Mouse (Mus musculus) CH12.LX (cell line): ENCODE measurements at regions not wholly inside any gene's neighbourhood (a gene's known extent, or its start where the extent isn't known, plus 50 kb on each side); places are given as distances from the start of the nearest gene placed in this dataset.

Experiments used
- DNase-seq: peaks from one replicate; pipeline ENCODE4 v3.0.0-alpha.2; 2013; ENCODE audit errors: extremely low read depth
- H3K27ac ChIP-seq: 2 replicates; pipeline ENCODE4 v1.5.1; 2012; ENCODE audit warnings: low read depth, mild to moderate bottlenecking, control low read depth, moderate library complexity; ENCODE audit not compliant: insufficient read depth
- H3K27me3 ChIP-seq: replicated peaks from 2 replicates; pipeline ENCODE3; 2012; ENCODE audit warnings: inconsistent platforms
- H3K36me3 ChIP-seq, 2 experiments: replicated peaks in 1 of 2; 2 replicates each; pipeline versions ENCODE3 to v1.6.1; 2012; ENCODE audit warnings: inconsistent platforms in 1 of 2, low read length in 1 of 2, mild to moderate bottlenecking in 1 of 2, mixed read lengths in 1 of 2, moderate library complexity in 1 of 2; ENCODE audit not compliant: control insufficient read depth in 1 of 2, insufficient read depth in 1 of 2
- H3K4me1 ChIP-seq, 2 experiments: 2 replicates each; pipeline ENCODE4 v1.6.1; 2012; ENCODE audit warnings: inconsistent platforms in 1 of 2, moderate library complexity in 1 of 2; ENCODE audit not compliant: insufficient read depth in 2 of 2, control insufficient read depth in 1 of 2
- H3K4me2 ChIP-seq: 2 replicates; pipeline ENCODE4 v1.6.1; 2012; ENCODE audit warnings: low read depth, mild to moderate bottlenecking, control low read depth; ENCODE audit not compliant: poor library complexity, insufficient read depth, severe bottlenecking
- H3K4me3 ChIP-seq, 3 experiments: fragments of 150-350 bp in 1 of 3; sonication (generic) in 1 of 3; replicated peaks in 1 of 3; 2 replicates each; pipeline versions ENCODE3 to v1.5.1; 2011 to 2012; ENCODE audit warnings: low read depth in 2 of 3, low read length in 2 of 3, mild to moderate bottlenecking in 2 of 3, moderate library complexity in 2 of 3, control low read depth in 1 of 3, improper control_type of control experiment in 1 of 3, inconsistent platforms in 1 of 3, mixed read lengths in 1 of 3; ENCODE audit not compliant: poor library complexity in 1 of 3
- H3K79me2 ChIP-seq: replicated peaks from 2 replicates; pipeline ENCODE4 v1.6.1; 2012; ENCODE audit warnings: mild to moderate bottlenecking, moderate library complexity; ENCODE audit not compliant: control insufficient read depth, poor library complexity, insufficient read depth, severe bottlenecking; ENCODE audit errors: extremely low read depth
- H3K9ac ChIP-seq: 2 replicates; pipeline ENCODE4 v1.6.1; 2012; ENCODE audit warnings: low read depth, mild to moderate bottlenecking, control low read depth, moderate library complexity; ENCODE audit not compliant: insufficient read depth
- H3K9me3 ChIP-seq: replicated peaks from 2 replicates; pipeline ENCODE3; 2012; ENCODE audit warnings: low read length, inconsistent platforms, mixed read lengths
- CHD1 ChIP-seq: IDR thresholded peaks from 2 replicates; pipeline ENCODE4 v1.6.1; 2012; ENCODE audit warnings: low read depth, low read length, improper control_type of control experiment, inconsistent platforms
- CHD2 ChIP-seq: IDR thresholded peaks from 2 replicates; pipeline ENCODE4 v1.6.1; 2011; ENCODE audit warnings: low read length, improper control_type of control experiment
- CTCF ChIP-seq, 2 experiments: IDR thresholded peaks in 1 of 2; conservative IDR thresholded peaks in 1 of 2; 2 replicates each; pipeline ENCODE4 v1.5.1; 2011 to 2012; ENCODE audit warnings: low read depth in 2 of 2, low read length in 2 of 2, improper control_type of control experiment in 1 of 2, inconsistent platforms in 1 of 2, mild to moderate bottlenecking in 1 of 2, moderate library complexity in 1 of 2
- E2F4 ChIP-seq: IDR thresholded peaks from 2 replicates; pipeline ENCODE4 v1.6.1; 2011; ENCODE audit warnings: low read depth, low read length, improper control_type of control experiment; ENCODE audit not compliant: insufficient replicate concordance
- ELF1 ChIP-seq: IDR thresholded peaks from 2 replicates; pipeline ENCODE4 v1.6.1; 2014; ENCODE audit warnings: low read depth, mild to moderate bottlenecking, inconsistent platforms, low read length, improper control_type of control experiment
- ETS1 ChIP-seq: conservative IDR thresholded peaks from 2 replicates; pipeline ENCODE4 v1.6.1; 2012; ENCODE audit warnings: low read depth, mild to moderate bottlenecking, inconsistent platforms, low read length, improper control_type of control experiment, moderate library complexity
- GABPA ChIP-seq: IDR thresholded peaks from 2 replicates; pipeline ENCODE4 v1.6.1; 2012; ENCODE audit warnings: low read depth, low read length, improper control_type of control experiment, inconsistent platforms; ENCODE audit not compliant: insufficient replicate concordance
- HCFC1 ChIP-seq: IDR thresholded peaks from 2 replicates; pipeline ENCODE4 v1.6.1; 2012; ENCODE audit warnings: low read depth, mild to moderate bottlenecking, inconsistent platforms, low read length, improper control_type of control experiment
- JUN ChIP-seq: IDR thresholded peaks from 2 replicates; pipeline ENCODE4 v1.6.1; 2011; ENCODE audit warnings: low read depth, mild to moderate bottlenecking, low read length, improper control_type of control experiment, moderate library complexity; ENCODE audit not compliant: insufficient read depth
- KAT2A ChIP-seq: IDR thresholded peaks from 2 replicates; pipeline ENCODE4 v1.6.1; 2012; ENCODE audit warnings: low read length, improper control_type of control experiment, inconsistent platforms; ENCODE audit not compliant: insufficient replicate concordance
- MAFK ChIP-seq: IDR thresholded peaks from 2 replicates; pipeline ENCODE4 v1.6.1; 2011; ENCODE audit warnings: low read length, improper control_type of control experiment; ENCODE audit not compliant: insufficient replicate concordance
- MAX ChIP-seq: IDR thresholded peaks from 2 replicates; pipeline ENCODE4 v1.6.1; 2011; ENCODE audit warnings: low read length, improper control_type of control experiment
- MAZ ChIP-seq: IDR thresholded peaks from 2 replicates; pipeline ENCODE4 v1.6.1; 2012; ENCODE audit warnings: low read depth, mild to moderate bottlenecking, inconsistent platforms, low read length, improper control_type of control experiment, moderate library complexity
- MXI1 ChIP-seq: IDR thresholded peaks from 2 replicates; pipeline ENCODE4 v1.6.1; 2011; ENCODE audit warnings: mild to moderate bottlenecking, low read depth, low read length, improper control_type of control experiment
- MYC ChIP-seq: IDR thresholded peaks from 2 replicates; pipeline ENCODE4 v1.6.1; 2011; ENCODE audit warnings: low read depth, mild to moderate bottlenecking, improper control_type of control experiment, low read length
- NRF1 ChIP-seq: IDR thresholded peaks from 2 replicates; pipeline ENCODE4 v1.6.1; 2014; ENCODE audit warnings: low read depth, mild to moderate bottlenecking, inconsistent platforms, low read length, improper control_type of control experiment, moderate library complexity
- PAX5 ChIP-seq: IDR thresholded peaks from 2 replicates; pipeline ENCODE4 v1.6.1; 2012; ENCODE audit warnings: low read length, inconsistent platforms, mixed read lengths
- POLR2A ChIP-seq: IDR thresholded peaks from 2 replicates; pipeline ENCODE4 v1.6.1; 2011; ENCODE audit warnings: low read depth, mild to moderate bottlenecking, improper control_type of control experiment, low read length
- POLR2AphosphoS2 ChIP-seq: IDR thresholded peaks from 2 replicates; pipeline ENCODE4 v1.6.1; 2011; ENCODE audit warnings: low read depth, low read length, improper control_type of control experiment
- SMC3 ChIP-seq: IDR thresholded peaks from 2 replicates; pipeline ENCODE4 v1.6.1; 2011; ENCODE audit warnings: low read depth, low read length, improper control_type of control experiment
- TBP ChIP-seq: conservative IDR thresholded peaks from 2 replicates; pipeline ENCODE4 v1.6.1; 2011; ENCODE audit warnings: low read depth, low read length, improper control_type of control experiment
- USF1 ChIP-seq: IDR thresholded peaks from 2 replicates; pipeline ENCODE4 v1.6.1; 2014; ENCODE audit warnings: low read depth, mild to moderate bottlenecking, inconsistent platforms, low read length, improper control_type of control experiment
- USF2 ChIP-seq: conservative IDR thresholded peaks from 2 replicates; pipeline ENCODE4 v1.6.1; 2011; ENCODE audit warnings: low read depth, low read length, improper control_type of control experiment
- ZC3H11A ChIP-seq: IDR thresholded peaks from 2 replicates; pipeline ENCODE4 v1.6.1; 2012; ENCODE audit warnings: low read depth, mild to moderate bottlenecking, inconsistent platforms, low read length, improper control_type of control experiment
- ZMIZ1 ChIP-seq: IDR thresholded peaks from 2 replicates; pipeline ENCODE4 v1.6.1; 2012; ENCODE audit warnings: low read depth, mild to moderate bottlenecking, inconsistent platforms, low read length, improper control_type of control experiment
- ZNF384 ChIP-seq: IDR thresholded peaks from 2 replicates; pipeline ENCODE4 v1.6.1; 2012; ENCODE audit warnings: low read depth, low read length, improper control_type of control experiment, inconsistent platforms
- dilution Hi-C: fragments of 300-500 bp; cut with MboI; formaldehyde crosslinking; loops from 2 replicates; pipeline ENCODE4 v1.14.3; 2020; ENCODE audit warnings: low sequenced_read_pairs; ENCODE audit not compliant: extremely low pct_unique_long_range_greater_than_20kb, extremely low pct_ligation_motif_present
- in situ Hi-C: fragments of 300-500 bp; cut with MboI; formaldehyde crosslinking; loops from 3 replicates; pipeline ENCODE4 v1.14.3; 2019; ENCODE audit warnings: low sequenced_read_pairs, low pct_ligation_motif_present, low pct_unique_long_range_greater_than_20kb, mixed read lengths

DNA sequence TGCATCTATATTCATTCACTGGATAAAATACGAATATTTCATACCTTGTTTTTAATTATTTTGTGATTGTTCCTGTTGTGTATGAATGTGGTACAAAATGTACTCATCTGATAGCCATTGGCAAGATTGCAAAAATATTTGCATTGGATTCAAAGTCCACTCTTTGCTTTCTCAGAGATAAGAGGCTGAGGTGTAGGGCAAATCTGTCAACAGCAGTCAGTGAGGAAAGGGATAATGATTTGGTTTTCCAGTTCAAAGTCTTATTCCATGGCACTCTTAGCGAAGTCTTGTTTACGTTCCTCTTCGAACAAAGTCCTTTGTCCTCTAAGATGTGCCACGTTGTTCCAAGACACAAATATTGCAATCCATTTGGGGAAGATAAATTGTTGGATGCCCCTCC lies 70.5 kb upstream of the Pdk4 start:
- dilution Hi-C loops, result no loop called here

GRCm38 (mm10) chr6:5565049-5565448 lies 68.9 kb upstream of the Pdk4 start:
- DNase-seq, result no peak
- H3K27ac ChIP-seq, result no peak overlapping the region
- no peak overlapping the region for H3K9ac ChIP-seq
- no peaks in the 10 kb centered on the region for H3K36me3 ChIP-seq
- H3K9me3 ChIP-seq, result no peaks in the 10 kb centered on the region
- in situ Hi-C loops, result no loop called here
- no peaks in the 10 kb centered on the region for H3K4me1 ChIP-seq
- no peak for TF ChIP-seq USF2
- TF ChIP-seq MAX, result no peak
- TF ChIP-seq KAT2A, result no peak
- TF ChIP-seq ETS1, result no peak
- TF ChIP-seq MAFK, result no peak
- no peak for TF ChIP-seq ZNF384
- no peak for TF ChIP-seq HCFC1
- TF ChIP-seq NRF1, result no peak
- TF ChIP-seq TBP, result no peak
- no peak for TF ChIP-seq E2F4
- TF ChIP-seq ZC3H11A, result no peak
- TF ChIP-seq POLR2A, result no peak
- no peak for TF ChIP-seq MAZ
- no peak for TF ChIP-seq USF1
- TF ChIP-seq CHD1, result no peak
- TF ChIP-seq PAX5, result no peak
- no peak for TF ChIP-seq CTCF (conservative IDR thresholded peaks at IDR 0.05 in 1 of 2, IDR thresholded peaks at IDR 0.05 in 1 of 2; ENCODE audit: low read depth in 2 of 2, low read length in 2 of 2)
- TF ChIP-seq JUN, result no peak
- TF ChIP-seq MXI1, result no peak
- TF ChIP-seq ELF1, result no peak
- TF ChIP-seq, all 38 proteins: peak for 0
- H3K4me3 ChIP-seq, result no peak overlapping the region
- dilution Hi-C loops, result no loop called here
- no peaks in the 10 kb centered on the region for H3K27me3 ChIP-seq
- H3K79me2 ChIP-seq, result no peaks in the 10 kb centered on the region
- H3K4me2 ChIP-seq, result no peak overlapping the region

More for the DNA sequence above, 70.5 kb upstream of the Pdk4 start:
- Histone ChIP-seq H3K27me3 (no peaks in the 10 kb centered on the region), H3K36me3 (no peaks in the 10 kb centered on the region), H3K4me1 (no peaks in the 10 kb centered on the region), H3K9me3 (no peaks in the 10 kb centered on the region), H3K4me2 (no peak overlapping the region)
- DNase-seq, result no peak
- in situ Hi-C loops, result no loop called here
- TF ChIP-seq SMC3 (no peak), CHD2 (no peak), NRF1 (no peak), CHD1 (no peak), POLR2AphosphoS2 (no peak), ZMIZ1 (no peak), PAX5 (no peak), USF1 (no peak), MYC (no peak), GABPA (no peak), MXI1 (no peak), ZNF384 (no peak)
- TF ChIP-seq, all 38 proteins: peak for 0
- no peaks in the 10 kb centered on the region for H3K79me2 ChIP-seq
- no peak overlapping the region for H3K27ac ChIP-seq
- H3K4me3 ChIP-seq, result no peak overlapping the region
- no peak overlapping the region for H3K9ac ChIP-seq
